In the genomic region with DNA sequence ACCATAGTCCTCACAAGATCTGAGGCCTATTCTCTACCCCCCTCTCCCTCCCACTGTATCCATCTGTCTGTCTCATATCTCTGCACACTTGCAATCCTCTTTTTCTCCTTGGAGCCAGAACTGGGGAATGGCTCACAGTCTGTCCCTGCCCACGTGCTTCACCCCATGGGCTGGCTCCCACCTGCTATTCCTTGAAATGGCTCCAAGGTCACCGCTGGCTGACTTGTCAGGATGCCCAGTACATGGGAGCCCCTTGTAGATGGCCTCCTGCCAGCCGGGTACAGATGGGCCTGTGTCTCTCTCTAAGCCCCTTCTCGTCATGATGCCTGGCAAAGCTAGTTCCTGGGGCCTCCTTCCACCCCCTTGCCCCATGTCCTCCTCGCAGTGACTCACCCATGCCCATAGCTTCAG, we compare ENCODE assay signal across 9 mouse cellular contexts.
DNase-seq lines count a peak whose midpoint lies in the region; ATAC-seq and TF ChIP-seq lines count a peak whose summit lies in the region.
"Had no signal": no experiment of that assay in that cellular context is flagged by ENCODE, and none has a peak within 500 bp of the region (broad histone marks: within the 10 kb centered on the region; RNA-seq: fewer than 3 reads in every experiment).

No protein-coding gene starts in this region.

- H3K27me3 ChIP-seq in forebrain, embryonic 15.5 days, result no peaks in the 10 kb centered on the region
- H3K27me3 ChIP-seq in forebrain, embryonic 11.5 days (ENCODE audit: control insufficient read depth, insufficient read depth, low read length), result no peaks in the 10 kb centered on the region
- H3K27me3 ChIP-seq in midbrain, embryonic 15.5 days (replicated peaks), result no peaks in the 10 kb centered on the region
- H3K27me3 ChIP-seq: intestine, embryonic 15.5 days had no signal

- peaks cover 22% of the 10 kb centered on the region for H3K4me1 ChIP-seq in forebrain, embryonic 15.5 days
- no peaks in the 10 kb centered on the region for H3K4me1 ChIP-seq in forebrain, embryonic 11.5 days (replicated peaks; ENCODE audit: control insufficient read depth, insufficient read depth, low read length)
- peaks cover 2% of the 10 kb centered on the region; the same call in 1 of the 2 replicates for H3K4me1 ChIP-seq in midbrain, embryonic 15.5 days
- H3K4me1 ChIP-seq: intestine, embryonic 15.5 days had no signal

- no peak overlapping the region for H3K4me3 ChIP-seq in forebrain, embryonic 15.5 days
- no peak overlapping the region for H3K4me3 ChIP-seq in forebrain, embryonic 11.5 days (ENCODE audit: low read depth, low read length)
- H3K4me3 ChIP-seq in midbrain, embryonic 15.5 days, result no peak overlapping the region
- H3K4me3 ChIP-seq: intestine, embryonic 15.5 days had no signal

- no peak for TF ChIP-seq CTCF in brain, embryonic 14.5 days (IDR thresholded peaks at IDR 0.05; ENCODE audit: borderline replicate concordance, extremely low read depth, insufficient read depth, insufficient read length)

- H3K4me2 ChIP-seq in forebrain, embryonic 15.5 days (replicated peaks), result no peak overlapping the region
- H3K4me2 ChIP-seq in forebrain, embryonic 11.5 days (ENCODE audit: low read depth, low read length, severe bottlenecking), result no peak overlapping the region
- no peak overlapping the region for H3K4me2 ChIP-seq in midbrain, embryonic 15.5 days
- H3K4me2 ChIP-seq: intestine, embryonic 15.5 days had no signal

- 53% methylated on average over 5 of the region's 5 CpGs for WGBS in forebrain, embryonic 15.5 days
- WGBS in forebrain, embryonic 11.5 days, result 90% methylated on average over 5 of the region's 5 CpGs
- WGBS in midbrain, embryonic 15.5 days, result 73% methylated on average over 5 of the region's 5 CpGs

- no peak for TF ChIP-seq POLR2A in brain, embryonic 14.5 days (IDR thresholded peaks at IDR 0.05; ENCODE audit: borderline replicate concordance, extremely low read depth, insufficient read depth, insufficient read length, poor library complexity, severe bottlenecking)

- no peak overlapping the region for H3K9ac ChIP-seq in forebrain, embryonic 15.5 days (replicated peaks)
- H3K9ac ChIP-seq in forebrain, embryonic 11.5 days (ENCODE audit: low read length), result no peak overlapping the region
- H3K9ac ChIP-seq in midbrain, embryonic 15.5 days, result no peak overlapping the region
- H3K9ac ChIP-seq: intestine, embryonic 15.5 days had no signal

- no peaks in the 10 kb centered on the region for H3K36me3 ChIP-seq in forebrain, embryonic 15.5 days
- no peaks in the 10 kb centered on the region for H3K36me3 ChIP-seq in forebrain, embryonic 11.5 days (ENCODE audit: control insufficient read depth, insufficient read depth, low read length)
- H3K36me3 ChIP-seq in midbrain, embryonic 15.5 days (replicated peaks), result no peaks in the 10 kb centered on the region
- H3K36me3 ChIP-seq: intestine, embryonic 15.5 days had no signal

- H3K9me3 ChIP-seq in forebrain, embryonic 15.5 days, result no peaks in the 10 kb centered on the region
- no peaks in the 10 kb centered on the region for H3K9me3 ChIP-seq in forebrain, embryonic 11.5 days (ENCODE audit: control insufficient read depth, low read length)
- no peaks in the 10 kb centered on the region for H3K9me3 ChIP-seq in midbrain, embryonic 15.5 days
- H3K9me3 ChIP-seq: intestine, embryonic 15.5 days had no signal

- peak overlapping the region; percentile 62 for H3K27ac ChIP-seq in forebrain, embryonic 15.5 days (replicated peaks)
- no peak overlapping the region for H3K27ac ChIP-seq in forebrain, embryonic 11.5 days (ENCODE audit: low read depth, low read length)
- H3K27ac ChIP-seq in midbrain, embryonic 15.5 days, result no peak overlapping the region
- H3K27ac ChIP-seq: intestine, embryonic 15.5 days had no signal

- no peak for DNase-seq in forebrain, embryonic 11.5 days (ENCODE audit: low spot score)
- peak; percentile 84 for DNase-seq in brain, embryonic 14.5 days (ENCODE audit: low read depth)
- peak; percentile 54 to 66 for DNase-seq in cerebellum, postnatal 36 days
- no peak for DNase-seq in embryo, embryonic 11 days
- no peak for DNase-seq in kidney, postnatal 25 days
- no peak for DNase-seq in gastrocnemius, postnatal 4 days (ENCODE audit: low spot score in 2 of 2)

- ATAC-seq in forebrain, embryonic 15.5 days (replicated peaks), result peak; percentile 51
- ATAC-seq in forebrain, embryonic 11.5 days (replicated peaks; ENCODE audit: low FRiP score), result no peak
- peak; percentile 46 for ATAC-seq in midbrain, embryonic 15.5 days (replicated peaks)
- ATAC-seq: intestine, embryonic 15.5 days had no signal

Comparison
In these comparisons a context has a peak if more than half of its experiments do, and no peak if none do; other contexts are left out.
1. DNase-seq: peak in brain, embryonic 14.5 days (single experiment) and cerebellum, postnatal 36 days (2 of 2); none in forebrain, embryonic 11.5 days (single experiment), embryo, embryonic 11 days (single experiment), kidney, postnatal 25 days (0 of 2) and gastrocnemius, postnatal 4 days (0 of 2).